Mouse (Mus musculus): ENCODE measurements around the gene Pdzd7. TPM values are rescaled to one million over a fixed set of nuclear protein-coding genes. Genes with fewer than 3 reads are reported as not detected.

The Pdzd7 gene
- polyA plus RNA-seq (2015; fragmentation: Illumina TruSeq; extraction: RNeasy Lipid Tissue Mini Kit (QIAGEN cat#74804); ENCODE audit: low read depth, low replicate concordance), result 6.5 TPM

DNA sequence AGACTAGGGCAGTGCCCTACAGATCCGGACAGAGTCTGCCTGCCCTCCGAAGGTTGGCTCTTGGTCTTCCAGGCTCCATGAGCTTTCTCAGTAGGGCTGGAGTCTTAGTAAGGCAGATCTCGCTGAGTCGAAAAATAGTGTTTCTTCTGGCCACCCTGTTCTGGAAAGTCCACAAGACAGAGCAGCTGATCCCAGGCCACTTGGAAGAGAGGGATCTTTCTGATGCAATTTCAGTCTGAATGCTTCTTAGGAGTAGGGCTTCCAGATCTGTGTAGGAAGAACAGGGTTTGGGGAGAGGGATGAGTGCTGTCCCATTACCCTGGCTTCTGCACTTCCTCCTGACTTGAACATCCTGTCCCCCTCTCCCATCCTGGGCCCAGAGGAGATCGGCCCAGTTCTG lies at the start of gene Pdzd7:
Gene Pdzd7, minus strand, starts transcription at position 67 of the 400 bp plus-strand sequence.

GRCm38 (mm10) chr19:45074580-45075322 lies 29.2 kb upstream of the Pdzd7 start, which contains the start of gene Kazald1:
TSS of gene Kazald1 (plus strand) at chr19:45075241.

DNA sequence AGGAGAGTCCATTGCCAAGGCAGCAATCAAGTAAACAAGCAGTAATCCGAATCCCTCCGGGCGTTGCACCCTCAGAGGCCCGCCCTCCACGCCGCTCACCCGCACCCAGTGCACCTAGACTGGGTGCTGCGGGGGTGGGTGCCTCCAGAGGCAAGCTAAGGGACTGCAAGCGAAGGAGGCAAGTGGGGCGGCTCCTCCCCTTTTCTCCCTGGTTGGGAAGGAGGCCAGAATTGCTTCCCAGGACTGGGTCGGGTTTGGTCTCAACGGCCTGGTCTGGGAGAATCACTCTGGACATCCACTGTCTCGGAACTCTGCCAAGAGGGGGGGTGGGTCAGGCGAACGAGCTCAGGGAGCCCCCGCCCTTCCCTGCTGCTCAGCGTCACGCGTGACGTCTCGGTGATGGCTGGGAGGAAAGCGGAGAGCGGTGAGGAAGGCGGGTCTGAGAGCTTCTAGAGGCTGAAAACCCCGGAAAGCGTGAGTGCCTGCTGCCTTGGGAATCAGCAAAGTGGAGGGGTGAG lies 2.0 kb upstream of the Pdzd7 start, which contains the start of gene Sfxn3:
Gene Sfxn3, plus strand, starts transcription at position 87 of the 518 bp plus-strand sequence.

DNA sequence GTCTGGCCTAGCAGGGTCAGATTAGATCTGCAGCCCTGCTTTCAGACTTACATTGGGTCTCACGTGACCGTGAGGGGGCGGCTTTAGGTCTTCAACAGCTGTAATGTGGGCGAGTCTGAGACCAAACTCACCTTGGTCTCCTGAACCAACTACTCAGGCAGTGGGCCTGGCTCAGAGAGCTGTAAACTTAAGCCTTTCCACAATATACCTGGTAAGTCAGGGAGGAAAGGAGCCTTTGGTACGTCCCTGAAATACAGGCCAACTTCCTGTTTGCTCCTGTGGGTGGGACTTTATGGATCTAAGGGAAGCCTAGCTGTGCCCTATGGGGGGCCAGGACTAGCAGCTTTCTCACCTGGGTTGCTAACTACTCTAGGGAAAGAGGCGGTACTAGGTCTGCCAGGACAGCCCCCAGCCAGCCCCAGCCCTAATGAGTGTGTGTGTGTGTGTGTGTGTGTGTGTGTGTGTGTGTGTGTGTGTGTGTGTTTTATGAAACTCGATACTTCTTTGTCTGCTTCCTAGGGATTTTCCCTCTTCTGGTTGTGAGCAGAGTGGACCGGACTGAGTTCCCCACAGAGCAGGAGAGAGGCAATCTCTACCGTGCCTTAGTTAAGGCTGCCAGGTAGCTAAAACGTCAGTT lies 31.1 kb downstream of the Pdzd7 start, which contains the start of gene Lzts2:
Gene Lzts2, plus strand, starts transcription at position 80 of the 637 bp plus-strand sequence.

DNA sequence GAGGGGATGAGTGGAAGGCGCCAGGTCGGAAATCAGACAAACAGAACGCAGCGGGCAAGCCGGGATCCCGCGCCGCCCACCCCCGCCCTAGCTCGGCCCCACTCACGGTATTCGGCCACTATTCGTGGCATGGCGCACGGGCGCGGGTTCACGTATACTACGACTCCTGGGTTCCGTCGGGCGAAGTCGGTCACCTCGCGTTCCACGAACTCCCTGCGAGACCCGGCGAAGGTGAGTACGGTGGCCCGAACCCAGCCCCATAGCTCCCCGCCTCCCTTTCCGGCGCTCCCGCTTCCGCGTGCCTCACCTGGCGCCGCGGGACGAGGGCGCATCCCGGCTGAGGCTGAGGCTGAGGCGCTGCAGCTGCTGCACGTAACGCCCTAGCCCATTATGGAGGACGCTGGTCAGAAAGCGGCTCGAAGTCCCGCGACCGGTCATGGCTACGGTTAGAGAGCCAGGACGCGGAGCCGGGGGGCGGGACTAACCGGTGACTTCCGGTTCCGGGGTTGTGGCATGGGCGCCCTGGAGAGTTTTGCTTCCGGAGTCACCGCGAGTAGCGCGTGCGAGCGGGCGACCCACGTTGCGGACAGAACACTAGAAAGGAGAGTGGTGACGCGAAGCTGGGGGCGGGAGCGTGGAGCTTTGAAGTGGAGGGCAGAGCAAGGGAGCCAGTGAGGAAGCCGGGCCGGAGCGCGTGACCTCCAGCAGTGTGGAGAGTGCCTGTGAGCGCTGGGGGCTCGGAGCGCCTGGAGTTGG lies 39.4 kb downstream of the Pdzd7 start, which contains the start of gene Mrpl43:
Gene Mrpl43, minus strand, starts transcription at position 486 of the 756 bp plus-strand sequence.

DNA sequence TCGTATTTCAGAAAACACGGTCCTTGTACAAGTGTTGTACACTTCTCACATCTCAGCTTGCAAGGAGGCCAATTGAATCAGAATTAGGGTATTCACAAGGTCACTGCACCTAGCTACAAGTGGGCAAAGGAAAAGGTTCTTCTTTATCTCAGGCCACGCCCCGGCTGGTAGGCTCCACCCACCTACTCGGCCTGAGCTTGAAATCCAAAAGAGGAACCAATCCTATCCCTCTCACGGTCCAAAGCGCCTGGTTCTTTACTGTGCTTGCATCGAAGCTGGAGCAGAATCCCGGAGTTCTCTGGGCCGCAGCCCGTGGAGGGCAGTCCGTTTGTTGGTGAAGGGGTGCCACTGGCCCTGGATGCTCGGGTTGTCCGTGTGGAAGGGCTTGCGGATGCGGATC lies 40.1 kb downstream of the Pdzd7 start, which contains the start of gene Twnk:
Gene Twnk, plus strand, starts transcription at position 220 of the 400 bp plus-strand sequence.

DNA sequence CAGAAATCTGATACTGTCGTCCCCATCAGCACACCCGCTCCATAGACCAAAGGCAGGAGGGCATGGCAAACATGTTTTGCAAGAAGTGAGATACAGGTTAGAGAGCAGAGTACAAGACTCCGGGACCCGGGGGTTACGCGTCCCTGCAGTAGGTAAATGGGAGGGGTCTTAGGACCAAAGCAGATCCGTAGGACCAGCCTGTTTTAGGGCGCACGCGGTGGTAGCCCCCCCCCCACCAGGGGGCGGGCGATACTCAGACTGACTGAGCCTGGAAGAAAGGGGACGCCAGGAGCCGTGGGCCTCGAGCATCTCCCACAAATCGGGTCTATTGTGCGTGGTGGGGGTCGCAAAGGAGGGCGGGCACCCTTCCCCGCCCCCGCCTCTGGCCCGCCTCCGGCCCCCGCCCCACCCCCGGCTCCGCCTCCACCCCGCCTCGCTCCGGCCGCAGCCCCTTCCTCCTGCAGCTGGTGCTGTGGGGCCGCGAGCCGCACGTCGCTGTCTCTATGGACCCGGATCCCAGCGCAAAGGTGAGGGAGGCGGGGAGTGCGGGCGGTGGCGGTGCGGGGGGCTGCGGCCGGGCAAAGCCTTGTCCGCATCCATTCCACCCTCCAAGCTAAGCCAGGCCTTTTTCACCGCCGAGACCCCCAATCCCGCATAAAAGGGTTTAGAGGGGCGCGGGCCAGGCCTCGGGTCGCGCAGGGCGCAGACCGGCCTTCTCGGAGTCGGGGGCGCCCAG lies 56.5 kb downstream of the Pdzd7 start, which contains the start of gene Sema4g:
Gene Sema4g, plus strand, starts transcription at position 271 of the 736 bp plus-strand sequence.

Other genes starting within 250 kb of the Pdzd7 start
- gene Slf2, start 114.6 kb downstream of the Pdzd7 start, polyA plus RNA-seq (2015; fragmentation: Illumina TruSeq; extraction: RNeasy Lipid Tissue Mini Kit (QIAGEN cat#74804); ENCODE audit: low read depth, low replicate concordance), result 34.5 TPM
- gene Sema4g, start 56.6 kb downstream of the Pdzd7 start, polyA plus RNA-seq (2015; fragmentation: Illumina TruSeq; extraction: RNeasy Lipid Tissue Mini Kit (QIAGEN cat#74804); ENCODE audit: low read depth, low replicate concordance), result 17.9 TPM
- 8.7 TPM for gene Twnk, start 40.1 kb downstream of the Pdzd7 start, polyA plus RNA-seq (2015; fragmentation: Illumina TruSeq; extraction: RNeasy Lipid Tissue Mini Kit (QIAGEN cat#74804); ENCODE audit: low read depth, low replicate concordance)
- gene Mrpl43, start 39.3 kb downstream of the Pdzd7 start, polyA plus RNA-seq (2015; fragmentation: Illumina TruSeq; extraction: RNeasy Lipid Tissue Mini Kit (QIAGEN cat#74804); ENCODE audit: low read depth, low replicate concordance), result 60.1 TPM
- 29.2 TPM for gene Lzts2, start 31.3 kb downstream of the Pdzd7 start, polyA plus RNA-seq (2015; fragmentation: Illumina TruSeq; extraction: RNeasy Lipid Tissue Mini Kit (QIAGEN cat#74804); ENCODE audit: low read depth, low replicate concordance)
- 88.4 TPM for gene Sfxn3, start 1.8 kb upstream of the Pdzd7 start, polyA plus RNA-seq (2015; fragmentation: Illumina TruSeq; extraction: RNeasy Lipid Tissue Mini Kit (QIAGEN cat#74804); ENCODE audit: low read depth, low replicate concordance)
- gene Kazald1, start 29.5 kb upstream of the Pdzd7 start, polyA plus RNA-seq (2015; fragmentation: Illumina TruSeq; extraction: RNeasy Lipid Tissue Mini Kit (QIAGEN cat#74804); ENCODE audit: low read depth, low replicate concordance), result 10.6 TPM
- gene Tlx1, start 105.0 kb upstream of the Pdzd7 start, polyA plus RNA-seq (2015; fragmentation: Illumina TruSeq; extraction: RNeasy Lipid Tissue Mini Kit (QIAGEN cat#74804); ENCODE audit: low read depth, low replicate concordance), result not detected
- not detected for gene Lbx1, start 190.1 kb upstream of the Pdzd7 start, polyA plus RNA-seq (2015; fragmentation: Illumina TruSeq; extraction: RNeasy Lipid Tissue Mini Kit (QIAGEN cat#74804); ENCODE audit: low read depth, low replicate concordance)

Measured in brain, adult 10 weeks (tissue).